Mouse (Mus musculus) olfactory bulb, adult 2 months (tissue): ENCODE measurements around the gene Agpat1.

Experiments
- CTCF ChIP-seq: fragments of 200-500 bp; IDR thresholded peaks from 2 replicates; pipeline ENCODE4 v1.5.1; 2012; ENCODE audit warnings: low read depth, mild to moderate bottlenecking, low read length, moderate library complexity; ENCODE audit not compliant: insufficient read depth
- POLR2A ChIP-seq: fragments of 200-500 bp; IDR thresholded peaks from 2 replicates; pipeline ENCODE4 v1.6.1; 2012; ENCODE audit warnings: mild to moderate bottlenecking, low read depth, low read length, moderate library complexity; ENCODE audit not compliant: insufficient read depth

GRCm38 (mm10) chr17:34659897-34660214 lies 55.8 kb downstream of the Agpat1 start:
- TF ChIP-seq POLR2A (no peak), CTCF (no peak)
